Mouse (Mus musculus): ENCODE data around the gene Ctdspl. TPM values are rescaled to one million over a fixed set of nuclear protein-coding genes. Genes with fewer than 3 reads are reported as not detected.

Ctdspl gene
- 3.2 and 3.7 TPM in 2 replicates for polyA plus RNA-seq (2015; fragmentation: Nextera tagmentation; extraction: Ambion mirVana)

DNA sequence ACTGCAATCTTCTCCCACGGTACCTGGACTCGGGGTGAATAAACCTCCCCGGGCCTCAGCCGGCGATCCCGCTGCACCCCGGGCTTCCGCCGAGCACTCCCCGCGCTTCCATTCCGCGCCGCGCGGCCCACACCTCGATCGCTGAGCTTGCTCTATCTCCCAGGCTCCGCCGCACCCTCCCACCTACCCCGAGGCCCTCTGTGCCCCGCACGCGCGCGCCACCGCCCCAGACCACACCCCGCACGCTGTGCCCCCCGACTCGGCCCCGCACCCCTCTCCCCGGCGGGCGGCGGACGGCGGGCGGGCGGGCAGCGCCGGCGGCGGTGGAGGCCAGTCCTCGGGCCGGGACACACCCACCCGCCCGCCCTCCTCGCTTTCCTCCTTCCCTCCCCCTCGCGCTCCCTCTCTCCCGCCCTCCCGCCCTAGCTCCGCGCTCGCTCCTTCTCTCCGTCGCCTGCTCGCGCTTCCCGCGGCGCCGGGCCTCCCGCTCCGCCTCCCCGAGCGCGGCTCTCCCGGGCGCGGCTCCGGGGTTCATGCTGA, at the start of gene Ctdspl:
Gene Ctdspl, plus strand, starts transcription at position 343 of the 540 bp plus-strand sequence.
- Histone ChIP-seq H3K27ac (ENCODE audit: low read length) (peak within 1 kb of the TSS; percentile 88), H3K4me3 (ENCODE audit: low read depth, low read length) (peak within 1 kb of the TSS; percentile 81), H3K9me3 (replicated peaks; ENCODE audit: control insufficient read depth, low read length) (no peaks in the 10 kb centered on the region), H3K9ac (ENCODE audit: low read depth, low read length) (peak within 1 kb of the TSS; percentile 83), H3K36me3 (ENCODE audit: control insufficient read depth, insufficient read depth) (no peaks in the 10 kb centered on the region), H3K4me2 (ENCODE audit: low read depth, low read length) (peak within 1 kb of the TSS; percentile 98), H3K4me1 (ENCODE audit: control insufficient read depth, low read depth, low read length) (peaks cover 33% of the 10 kb centered on the region), H3K27me3 (ENCODE audit: control insufficient read depth, insufficient read depth, low read depth, low read length) (no peaks in the 10 kb centered on the region)
- WGBS (ENCODE audit: insufficient replicate concordance): under 1% methylated on average over 42 of the region's 73 CpGs
- peak; percentile 72 for ATAC-seq (ENCODE audit: low read depth)

DNA sequence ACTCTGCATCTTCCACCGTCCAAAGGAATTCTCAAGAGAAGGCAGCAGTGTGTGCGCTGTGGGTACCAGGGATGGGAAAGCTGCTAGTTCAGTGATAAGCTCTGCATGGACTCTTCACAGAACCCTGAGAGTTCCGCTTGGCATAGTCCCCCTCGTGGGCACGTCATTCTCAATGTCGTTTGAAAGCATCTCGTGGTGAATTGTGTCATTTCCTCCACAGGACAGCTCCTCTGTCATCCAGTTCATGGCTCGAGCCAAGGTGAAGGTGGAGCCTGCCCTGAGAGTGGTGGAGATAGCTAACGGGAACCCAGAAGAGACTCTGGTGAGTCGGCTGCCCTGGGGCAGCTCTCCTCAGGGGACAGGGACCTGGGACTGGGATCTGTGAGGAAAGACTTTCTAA, 49.4 kb upstream of the Ctdspl start:
- Histone ChIP-seq H3K36me3 (ENCODE audit: control insufficient read depth, insufficient read depth) (no peaks in the 10 kb centered on the region), H3K27me3 (ENCODE audit: control insufficient read depth, insufficient read depth, low read depth, low read length) (no peaks in the 10 kb centered on the region), H3K9ac (ENCODE audit: low read depth, low read length) (no peak overlapping the region), H3K4me3 (ENCODE audit: low read depth, low read length) (no peak overlapping the region), H3K4me1 (ENCODE audit: control insufficient read depth, low read depth, low read length) (no peaks in the 10 kb centered on the region), H3K9me3 (replicated peaks; ENCODE audit: control insufficient read depth, low read length) (no peaks in the 10 kb centered on the region), H3K27ac (ENCODE audit: low read length) (no peak overlapping the region), H3K4me2 (ENCODE audit: low read depth, low read length) (no peak overlapping the region)
- 36% methylated on average over 10 of the region's 10 CpGs for WGBS (ENCODE audit: insufficient replicate concordance)
- no peak for ATAC-seq (ENCODE audit: low read depth)

DNA sequence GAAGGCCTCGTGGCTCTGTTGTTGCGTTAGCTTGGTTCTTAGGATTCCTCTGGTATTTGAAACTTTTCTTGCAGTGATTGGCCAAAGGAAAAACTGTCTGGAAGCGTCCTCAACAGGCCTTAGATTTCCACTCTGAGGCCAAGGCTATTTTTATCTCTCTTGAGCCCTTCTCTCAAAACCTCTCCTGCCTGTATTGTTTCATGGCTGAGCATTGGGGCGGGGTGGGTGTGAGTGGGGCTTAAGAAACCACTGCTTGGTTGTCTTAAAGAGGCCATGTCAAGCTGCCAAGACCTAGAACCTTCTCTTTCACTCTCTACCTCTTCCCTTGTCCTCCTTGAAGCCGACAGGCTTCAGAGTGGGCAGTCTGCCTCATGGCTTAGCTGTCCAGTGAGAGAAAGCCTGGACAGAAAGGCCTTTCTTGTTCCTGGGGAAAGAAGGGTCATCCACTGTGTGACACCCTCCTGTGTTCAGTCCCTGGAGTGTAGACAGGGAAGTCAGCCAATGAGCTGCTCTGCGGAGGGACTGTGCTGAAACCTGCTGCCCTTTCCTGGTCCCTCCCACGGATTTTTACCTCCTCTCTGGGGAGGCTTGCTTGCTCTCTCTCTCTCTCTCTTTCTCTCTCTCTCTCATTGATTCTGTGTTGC, 48.8 kb upstream of the Ctdspl start:
- ATAC-seq (ENCODE audit: low read depth): no peak
- Histone ChIP-seq H3K27ac (ENCODE audit: low read length) (no peak overlapping the region), H3K4me3 (ENCODE audit: low read depth, low read length) (no peak overlapping the region), H3K4me1 (ENCODE audit: control insufficient read depth, low read depth, low read length) (no peaks in the 10 kb centered on the region), H3K36me3 (ENCODE audit: control insufficient read depth, insufficient read depth) (no peaks in the 10 kb centered on the region), H3K9me3 (replicated peaks; ENCODE audit: control insufficient read depth, low read length) (no peaks in the 10 kb centered on the region), H3K27me3 (ENCODE audit: control insufficient read depth, insufficient read depth, low read depth, low read length) (no peaks in the 10 kb centered on the region), H3K4me2 (ENCODE audit: low read depth, low read length) (no peak overlapping the region), H3K9ac (ENCODE audit: low read depth, low read length) (no peak overlapping the region)
- 55% methylated on average over 7 of the region's 7 CpGs for WGBS (ENCODE audit: insufficient replicate concordance)

GRCm38 (mm10) chr9:118878596-118878995, 47.7 kb upstream of the Ctdspl start:
- ATAC-seq (ENCODE audit: low read depth): no peak
- Histone ChIP-seq H3K36me3 (ENCODE audit: control insufficient read depth, insufficient read depth) (no peaks in the 10 kb centered on the region), H3K9ac (ENCODE audit: low read depth, low read length) (no peak overlapping the region), H3K27ac (ENCODE audit: low read length) (no peak overlapping the region), H3K4me3 (ENCODE audit: low read depth, low read length) (no peak overlapping the region), H3K9me3 (replicated peaks; ENCODE audit: control insufficient read depth, low read length) (no peaks in the 10 kb centered on the region), H3K4me2 (ENCODE audit: low read depth, low read length) (no peak overlapping the region), H3K27me3 (ENCODE audit: control insufficient read depth, insufficient read depth, low read depth, low read length) (no peaks in the 10 kb centered on the region), H3K4me1 (ENCODE audit: control insufficient read depth, low read depth, low read length) (no peaks in the 10 kb centered on the region)
- 79% methylated on average over 11 of the region's 11 CpGs for WGBS (ENCODE audit: insufficient replicate concordance)

DNA sequence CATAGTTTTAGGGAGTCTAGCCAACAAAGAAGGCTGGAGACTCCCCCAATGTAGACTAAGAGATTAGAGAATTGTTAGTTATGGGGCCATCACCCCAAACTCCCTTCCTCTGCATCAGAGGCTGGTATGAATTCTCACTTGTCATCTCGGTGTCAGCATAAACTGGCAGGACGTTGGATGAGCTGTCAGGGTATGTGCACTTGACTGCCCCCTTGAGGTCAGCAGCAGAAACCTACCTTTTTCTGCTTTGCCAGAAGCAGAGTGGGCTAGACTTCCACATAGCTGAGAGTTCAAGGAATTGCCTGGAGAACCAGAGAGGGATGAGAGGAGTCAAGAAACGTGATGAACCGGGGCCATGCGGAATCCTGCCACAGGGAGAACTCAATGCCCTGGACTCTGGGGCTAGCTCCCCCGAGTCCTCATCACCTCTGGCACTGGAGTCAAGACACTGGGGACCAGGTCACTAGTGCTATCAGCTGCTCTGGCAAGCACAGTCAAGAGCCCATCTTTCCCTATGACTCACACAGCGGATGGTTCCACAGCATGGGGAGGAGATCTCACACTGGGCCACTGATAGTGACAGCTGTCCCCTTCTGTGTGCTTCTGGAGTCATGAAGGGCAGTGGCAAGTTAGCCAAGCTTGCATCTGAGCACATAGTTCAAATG, 44.8 kb upstream of the Ctdspl start:
- Histone ChIP-seq H3K36me3 (ENCODE audit: control insufficient read depth, insufficient read depth) (no peaks in the 10 kb centered on the region), H3K4me3 (ENCODE audit: low read depth, low read length) (no peak overlapping the region), H3K9me3 (replicated peaks; ENCODE audit: control insufficient read depth, low read length) (no peaks in the 10 kb centered on the region), H3K27ac (ENCODE audit: low read length) (no peak overlapping the region), H3K4me2 (ENCODE audit: low read depth, low read length) (no peak overlapping the region), H3K4me1 (ENCODE audit: control insufficient read depth, low read depth, low read length) (no peaks in the 10 kb centered on the region), H3K9ac (ENCODE audit: low read depth, low read length) (no peak overlapping the region), H3K27me3 (ENCODE audit: control insufficient read depth, insufficient read depth, low read depth, low read length) (no peaks in the 10 kb centered on the region)
- ATAC-seq (ENCODE audit: low read depth): no peak
- WGBS (ENCODE audit: insufficient replicate concordance): 56% methylated on average over 7 of the region's 7 CpGs

DNA sequence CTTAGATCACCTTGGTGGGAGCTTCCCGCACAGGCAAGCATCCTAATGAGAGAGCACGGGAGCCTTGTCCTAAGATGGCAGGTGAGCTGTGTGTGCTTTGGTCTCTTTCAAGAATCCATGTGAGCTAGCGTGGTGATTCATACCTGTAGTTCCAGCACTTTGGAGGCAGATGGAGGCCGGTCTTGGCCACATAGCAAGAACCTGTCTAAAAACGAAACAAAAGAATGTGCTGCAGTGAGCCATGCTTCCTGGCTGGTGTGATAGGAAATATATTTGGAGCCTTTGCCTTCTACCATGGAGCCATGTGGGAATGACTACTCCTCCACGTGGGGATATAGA, 44.3 kb upstream of the Ctdspl start:
- no peak for ATAC-seq (ENCODE audit: low read depth)
- 65% methylated on average over 6 of the region's 6 CpGs for WGBS (ENCODE audit: insufficient replicate concordance)
- Histone ChIP-seq H3K36me3 (ENCODE audit: control insufficient read depth, insufficient read depth) (no peaks in the 10 kb centered on the region), H3K27ac (ENCODE audit: low read length) (no peak overlapping the region), H3K27me3 (ENCODE audit: control insufficient read depth, insufficient read depth, low read depth, low read length) (no peaks in the 10 kb centered on the region), H3K9ac (ENCODE audit: low read depth, low read length) (no peak overlapping the region), H3K4me1 (ENCODE audit: control insufficient read depth, low read depth, low read length) (no peaks in the 10 kb centered on the region), H3K4me2 (ENCODE audit: low read depth, low read length) (no peak overlapping the region), H3K4me3 (ENCODE audit: low read depth, low read length) (no peak overlapping the region), H3K9me3 (replicated peaks; ENCODE audit: control insufficient read depth, low read length) (no peaks in the 10 kb centered on the region)

DNA sequence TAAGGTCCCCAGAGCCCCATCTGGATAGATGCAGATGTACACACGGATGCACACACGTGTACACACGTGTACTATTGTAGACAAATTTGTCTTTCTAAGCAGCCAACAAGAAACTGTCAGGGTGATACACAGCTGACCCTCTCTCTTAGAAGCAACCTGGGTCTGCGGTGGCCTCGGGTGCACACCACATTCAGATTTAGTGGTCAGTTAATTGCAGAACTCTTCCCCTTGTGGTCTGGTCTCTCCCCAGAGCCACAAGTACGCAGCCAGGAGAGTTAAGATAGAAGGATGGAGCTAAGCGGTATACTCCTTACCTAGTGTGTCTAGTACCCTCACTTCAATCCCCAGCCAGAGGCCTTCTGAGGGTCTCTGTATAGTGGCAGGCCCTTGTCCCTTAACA, 43.1 kb upstream of the Ctdspl start:
- Histone ChIP-seq H3K4me3 (ENCODE audit: low read depth, low read length) (no peak overlapping the region), H3K4me1 (ENCODE audit: control insufficient read depth, low read depth, low read length) (no peaks in the 10 kb centered on the region), H3K9ac (ENCODE audit: low read depth, low read length) (no peak overlapping the region), H3K27me3 (ENCODE audit: control insufficient read depth, insufficient read depth, low read depth, low read length) (no peaks in the 10 kb centered on the region), H3K27ac (ENCODE audit: low read length) (no peak overlapping the region), H3K4me2 (ENCODE audit: low read depth, low read length) (no peak overlapping the region), H3K9me3 (replicated peaks; ENCODE audit: control insufficient read depth, low read length) (no peaks in the 10 kb centered on the region), H3K36me3 (ENCODE audit: control insufficient read depth, insufficient read depth) (no peaks in the 10 kb centered on the region)
- no peak for ATAC-seq (ENCODE audit: low read depth)
- 52% methylated on average over 7 of the region's 7 CpGs for WGBS (ENCODE audit: insufficient replicate concordance)

DNA sequence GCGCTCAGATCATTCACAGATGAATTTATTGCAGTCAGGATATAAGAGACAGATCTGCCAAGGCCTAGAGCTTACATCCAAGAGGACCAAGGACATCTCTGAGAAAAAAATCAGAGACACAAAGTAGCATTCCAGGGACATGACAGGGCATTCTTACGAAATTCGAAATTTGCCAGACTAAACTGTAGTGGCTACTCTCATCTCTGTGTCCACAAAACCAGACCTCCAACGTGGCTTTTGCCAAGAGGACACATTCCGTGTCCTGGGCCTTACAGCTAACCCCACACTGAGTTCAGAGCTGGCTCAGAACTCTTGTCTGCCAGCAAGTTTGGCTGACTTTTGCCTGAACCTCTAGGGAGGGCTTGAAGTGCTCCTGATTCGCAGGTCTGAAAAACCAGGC, 40.5 kb upstream of the Ctdspl start:
- no peak overlapping the region for H3K4me3 ChIP-seq (ENCODE audit: low read depth, low read length)
- H3K4me2 ChIP-seq (ENCODE audit: low read depth, low read length): no peak overlapping the region

GRCm38 (mm10) chr9:118887201-118887600, 39.1 kb upstream of the Ctdspl start:
- Histone ChIP-seq H3K9ac (ENCODE audit: low read depth, low read length) (no peak overlapping the region), H3K4me2 (ENCODE audit: low read depth, low read length) (no peak overlapping the region), H3K27me3 (ENCODE audit: control insufficient read depth, insufficient read depth, low read depth, low read length) (no peaks in the 10 kb centered on the region), H3K27ac (ENCODE audit: low read length) (no peak overlapping the region), H3K9me3 (replicated peaks; ENCODE audit: control insufficient read depth, low read length) (no peaks in the 10 kb centered on the region), H3K4me1 (ENCODE audit: control insufficient read depth, low read depth, low read length) (no peaks in the 10 kb centered on the region), H3K4me3 (ENCODE audit: low read depth, low read length) (no peak overlapping the region), H3K36me3 (ENCODE audit: control insufficient read depth, insufficient read depth) (no peaks in the 10 kb centered on the region)
- ATAC-seq (ENCODE audit: low read depth): no peak
- WGBS (ENCODE audit: insufficient replicate concordance): 76% methylated on average over 7 of the region's 7 CpGs

More for the DNA sequence above, 40.5 kb upstream of the Ctdspl start:
- H3K27ac ChIP-seq (ENCODE audit: low read length): no peak overlapping the region
- H3K36me3 ChIP-seq (ENCODE audit: control insufficient read depth, insufficient read depth): no peaks in the 10 kb centered on the region
- no peaks in the 10 kb centered on the region for H3K9me3 ChIP-seq (replicated peaks; ENCODE audit: control insufficient read depth, low read length)
- no peaks in the 10 kb centered on the region for H3K27me3 ChIP-seq (ENCODE audit: control insufficient read depth, insufficient read depth, low read depth, low read length)
- no peak for ATAC-seq (ENCODE audit: low read depth)
- H3K9ac ChIP-seq (ENCODE audit: low read depth, low read length): no peak overlapping the region
- WGBS (ENCODE audit: insufficient replicate concordance): 60% methylated on average over 6 of the region's 6 CpGs
- no peaks in the 10 kb centered on the region for H3K4me1 ChIP-seq (ENCODE audit: control insufficient read depth, low read depth, low read length)
